Mouse (Mus musculus): ENCODE results near the gene Oxct1.

The Oxct1 gene

GRCm38 (mm10) chr15:4028960-4029359, 2.8 kb downstream of the Oxct1 start:
- DNase-seq (ENCODE audit: low spot score): no peak

DNA sequence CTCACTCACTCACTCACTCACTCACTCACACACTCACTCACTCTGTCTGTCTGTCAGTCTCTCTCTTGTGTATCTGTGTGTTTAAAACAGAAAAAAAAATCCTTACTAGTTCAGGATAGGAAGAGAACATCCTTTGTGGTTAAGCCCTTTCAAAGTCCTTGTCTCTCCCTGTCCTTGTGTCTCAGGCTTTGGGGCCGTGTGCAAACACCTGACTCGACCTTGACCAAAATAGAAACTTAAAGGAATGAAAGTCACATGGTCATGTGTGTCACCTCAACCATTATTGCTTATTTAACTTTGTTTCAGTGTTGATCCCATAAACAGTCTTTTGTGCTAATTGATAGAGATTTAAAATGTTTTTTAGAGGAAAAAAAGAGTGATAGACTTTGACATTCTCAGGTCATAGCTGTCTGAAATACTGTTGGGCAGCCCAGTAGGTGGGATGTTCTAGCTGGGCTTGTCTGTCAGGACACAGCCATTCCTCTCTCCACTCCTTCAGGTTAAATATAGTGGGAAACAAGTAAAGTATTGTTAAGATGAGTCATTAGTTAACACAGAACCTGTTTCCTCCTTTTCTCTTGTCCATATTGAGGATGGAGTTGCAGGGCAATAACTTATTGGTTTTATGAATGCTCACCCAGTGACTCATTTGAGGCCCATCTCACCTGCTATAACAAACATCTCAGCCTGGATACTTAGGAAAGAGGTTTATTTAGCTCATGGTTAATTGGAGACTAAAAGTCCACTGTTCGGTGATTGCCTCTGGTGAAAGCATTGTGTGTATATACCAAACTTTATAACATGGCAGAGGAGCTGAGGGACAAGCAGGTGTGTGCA, 7.2 kb downstream of the Oxct1 start:
- no peak for DNase-seq (ENCODE audit: low spot score)

DNA sequence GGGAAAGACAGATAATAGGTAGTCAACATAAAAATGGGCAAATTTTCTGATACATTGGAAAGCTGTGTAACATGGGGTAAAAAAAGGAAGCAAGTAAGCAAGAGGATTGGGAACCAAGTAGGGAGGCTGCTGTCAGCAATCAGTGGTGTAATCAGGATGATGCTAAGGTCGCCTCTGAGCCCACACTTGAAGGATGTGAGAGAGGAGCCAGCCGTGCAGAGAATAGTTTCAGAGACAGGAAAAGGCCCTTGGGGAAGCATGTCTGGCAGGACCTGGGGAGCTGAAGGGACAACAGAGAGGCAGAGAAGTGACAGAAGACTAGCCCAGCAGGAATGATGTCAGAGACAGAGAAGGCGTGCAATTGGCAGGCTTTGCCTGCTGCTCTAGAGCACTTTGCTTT, 16.2 kb downstream of the Oxct1 start:
- DNase-seq (ENCODE audit: low spot score): no peak

- DNase-seq (ENCODE audit: low spot score): peak; percentile 68
These were observed 16.9 kb downstream of the Oxct1 start for GRCm38 (mm10) chr15:4043032-4043471.

- peak; percentile 52 for DNase-seq (ENCODE audit: low spot score)
These were observed 30.4 kb downstream of the Oxct1 start for GRCm38 (mm10) chr15:4056627-4057026.

DNA sequence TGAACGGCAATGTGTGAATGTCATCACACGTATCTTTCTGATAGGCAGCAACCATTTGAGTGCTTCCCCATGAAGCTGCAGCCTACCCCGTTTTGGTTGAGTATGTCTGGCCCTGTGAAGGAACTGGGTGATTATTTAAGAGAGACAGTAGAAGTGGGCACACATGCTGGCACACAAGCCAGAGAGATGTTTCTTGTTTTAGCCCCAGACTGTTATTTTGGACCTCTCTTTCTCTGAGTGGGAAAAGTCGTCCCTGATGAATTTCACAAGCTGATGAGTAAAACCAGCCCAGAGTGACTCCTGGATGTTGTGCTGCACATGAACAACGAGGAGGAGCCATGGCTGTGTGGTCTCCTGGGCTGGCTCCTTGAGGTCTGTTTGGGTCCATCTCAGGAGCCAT, 37.4 kb downstream of the Oxct1 start:
- DNase-seq (ENCODE audit: low spot score): no peak

GRCm38 (mm10) chr15:4064013-4064412, 37.8 kb downstream of the Oxct1 start:
- DNase-seq (ENCODE audit: low spot score): no peak

- no peak for DNase-seq (ENCODE audit: low spot score)
These were observed 38.5 kb downstream of the Oxct1 start for GRCm38 (mm10) chr15:4064694-4065093.

DNA sequence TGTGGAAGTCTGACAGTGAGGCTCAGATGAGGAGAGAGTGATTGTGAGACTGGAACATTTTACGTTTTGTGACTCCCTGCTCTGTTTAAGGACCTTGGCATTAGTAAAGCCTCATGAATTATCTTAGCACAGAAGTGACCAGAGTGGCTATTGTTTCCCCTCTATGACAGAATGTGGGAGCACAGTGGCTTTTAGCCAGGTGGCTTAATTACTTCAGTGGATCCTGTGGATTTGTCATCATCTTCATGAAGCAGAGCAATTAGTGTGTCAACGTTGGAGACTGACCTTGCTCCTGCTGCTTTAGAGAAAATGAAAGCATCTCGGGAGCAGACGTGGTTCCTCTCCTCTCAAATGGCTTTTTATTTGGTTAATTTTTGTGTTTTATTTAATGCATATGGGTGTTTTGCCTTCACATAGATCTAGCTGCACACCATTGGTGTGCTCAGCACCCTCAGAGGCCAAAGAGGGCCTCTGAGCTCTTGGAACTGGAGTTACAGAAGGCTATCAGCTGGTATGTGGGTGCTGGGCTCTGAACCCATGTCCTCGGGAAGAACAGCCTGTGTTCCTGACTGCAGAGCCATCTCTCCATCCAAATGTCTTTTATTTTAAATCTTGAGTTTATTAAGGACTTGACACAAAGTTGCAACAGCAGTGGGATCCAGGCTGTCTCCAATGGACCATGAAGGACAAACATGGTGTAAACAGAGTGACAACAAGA, 41.2 kb downstream of the Oxct1 start:
- no peak for DNase-seq (ENCODE audit: low spot score)

- no peak for DNase-seq (ENCODE audit: low spot score)
These were observed 51.8 kb downstream of the Oxct1 start for GRCm38 (mm10) chr15:4077978-4078377.

- no peak for DNase-seq (ENCODE audit: low spot score)
These were observed 52.6 kb downstream of the Oxct1 start for GRCm38 (mm10) chr15:4078785-4079184.

- DNase-seq (ENCODE audit: low spot score): no peak
These were observed 53.4 kb downstream of the Oxct1 start for GRCm38 (mm10) chr15:4079425-4080189.

GRCm38 (mm10) chr15:4085600-4086384, 59.6 kb downstream of the Oxct1 start:
- no peak for DNase-seq (ENCODE audit: low spot score)

GRCm38 (mm10) chr15:4087446-4087845, 61.3 kb downstream of the Oxct1 start:
- no peak for DNase-seq (ENCODE audit: low spot score)

DNA sequence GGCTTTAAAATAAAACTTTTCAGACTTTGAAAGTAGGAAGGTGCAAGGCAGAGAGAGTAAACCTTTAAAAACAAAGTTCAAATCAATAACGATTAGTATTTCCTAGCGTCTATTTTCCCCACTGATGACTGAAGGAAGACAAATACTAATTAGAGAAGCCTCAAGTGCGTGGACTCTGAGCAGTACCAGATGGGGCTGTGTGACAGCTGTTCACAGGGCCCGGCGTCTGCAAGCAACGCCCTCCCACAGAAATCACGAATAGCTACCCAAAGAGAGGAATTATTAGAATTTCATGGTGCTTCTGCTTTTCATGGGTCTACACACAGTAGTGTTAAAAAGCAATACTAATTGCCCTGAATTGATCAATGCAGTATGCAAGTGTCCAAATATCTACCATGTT, 61.7 kb downstream of the Oxct1 start:
- DNase-seq (ENCODE audit: low spot score): no peak

- no peak for DNase-seq (ENCODE audit: low spot score)
These were observed 64.4 kb downstream of the Oxct1 start for GRCm38 (mm10) chr15:4090601-4091000.

- no peak for DNase-seq (ENCODE audit: low spot score)
These were observed 66.4 kb downstream of the Oxct1 start for GRCm38 (mm10) chr15:4092586-4092985.

- no peak for DNase-seq (ENCODE audit: low spot score)
These were observed 74.2 kb downstream of the Oxct1 start for GRCm38 (mm10) chr15:4100341-4100921.

GRCm38 (mm10) chr15:4101025-4101424, 74.8 kb downstream of the Oxct1 start:
- DNase-seq (ENCODE audit: low spot score): no peak

- no peak for DNase-seq (ENCODE audit: low spot score)
These were observed 78.1 kb downstream of the Oxct1 start for GRCm38 (mm10) chr15:4104319-4104718.

GRCm38 (mm10) chr15:4105498-4105897, 79.3 kb downstream of the Oxct1 start:
- no peak for DNase-seq (ENCODE audit: low spot score)
